Mouse (Mus musculus) erythroblast, embryonic 14.5 days (primary cell): ENCODE measurements around the gene Cbfa2t2.

Experiments used
- GATA1 ChIP-seq: IDR thresholded peaks from 2 replicates; pipeline ENCODE4 v1.6.1; 2012; ENCODE audit warnings: low read length, inconsistent platforms, mixed read lengths
- TAL1 ChIP-seq: IDR thresholded peaks from 3 replicates; pipeline ENCODE4 v1.6.1; 2012; ENCODE audit warnings: low read length, inconsistent platforms, mixed read lengths

DNA sequence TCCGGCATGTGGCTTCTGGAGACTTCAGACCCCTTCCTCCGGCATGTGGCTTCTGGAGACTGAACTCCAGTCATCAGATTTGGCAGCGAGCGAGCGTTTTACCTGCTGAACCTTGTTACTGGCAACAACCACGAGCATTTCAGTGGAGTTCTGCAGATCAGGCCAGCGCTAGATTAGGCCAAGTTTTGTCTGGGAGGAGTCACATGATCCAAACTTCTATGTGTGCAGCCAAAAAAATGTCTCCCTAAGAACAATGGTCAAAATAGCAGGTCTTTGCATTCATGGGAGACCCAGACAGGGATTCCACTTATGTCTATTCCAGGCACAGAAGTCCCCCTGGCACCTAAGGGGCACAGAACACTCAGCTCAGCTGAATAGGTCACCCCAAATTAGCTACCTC lies 38.0 kb upstream of the Cbfa2t2 start:
- no peak for TF ChIP-seq GATA1
- TF ChIP-seq TAL1 = no peak
